Mouse (Mus musculus): ENCODE results near the gene Omp.
"Not testable (repeated sequence)": the region's sequence is repeated elsewhere in the genome, so short reads cannot be mapped to it uniquely, and the experiment has no call there.

Omp gene

DNA sequence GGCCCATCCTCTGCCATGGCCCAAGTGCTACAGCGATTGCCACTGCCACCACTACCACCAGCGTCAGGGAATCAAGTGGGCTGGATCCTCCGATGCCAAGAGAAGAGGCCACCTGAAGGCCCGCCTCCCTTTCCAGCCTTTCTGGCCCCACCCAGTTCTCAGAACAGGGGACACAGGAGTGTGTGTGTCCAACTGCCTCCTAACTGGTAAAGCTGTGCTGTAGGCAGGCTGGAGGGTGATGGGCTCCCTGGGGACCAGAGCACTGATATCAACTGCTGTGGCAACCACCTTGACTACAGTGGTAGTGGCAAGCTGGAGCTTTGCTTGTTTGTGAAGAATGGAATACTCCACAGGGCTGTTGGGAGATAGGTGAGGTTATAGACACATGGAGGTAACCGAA, at the start of gene Omp:
Gene Omp, minus strand, starts transcription at position 101 of the 400 bp plus-strand sequence.
- no peak for DNase-seq (ENCODE audit: low spot score)

DNA sequence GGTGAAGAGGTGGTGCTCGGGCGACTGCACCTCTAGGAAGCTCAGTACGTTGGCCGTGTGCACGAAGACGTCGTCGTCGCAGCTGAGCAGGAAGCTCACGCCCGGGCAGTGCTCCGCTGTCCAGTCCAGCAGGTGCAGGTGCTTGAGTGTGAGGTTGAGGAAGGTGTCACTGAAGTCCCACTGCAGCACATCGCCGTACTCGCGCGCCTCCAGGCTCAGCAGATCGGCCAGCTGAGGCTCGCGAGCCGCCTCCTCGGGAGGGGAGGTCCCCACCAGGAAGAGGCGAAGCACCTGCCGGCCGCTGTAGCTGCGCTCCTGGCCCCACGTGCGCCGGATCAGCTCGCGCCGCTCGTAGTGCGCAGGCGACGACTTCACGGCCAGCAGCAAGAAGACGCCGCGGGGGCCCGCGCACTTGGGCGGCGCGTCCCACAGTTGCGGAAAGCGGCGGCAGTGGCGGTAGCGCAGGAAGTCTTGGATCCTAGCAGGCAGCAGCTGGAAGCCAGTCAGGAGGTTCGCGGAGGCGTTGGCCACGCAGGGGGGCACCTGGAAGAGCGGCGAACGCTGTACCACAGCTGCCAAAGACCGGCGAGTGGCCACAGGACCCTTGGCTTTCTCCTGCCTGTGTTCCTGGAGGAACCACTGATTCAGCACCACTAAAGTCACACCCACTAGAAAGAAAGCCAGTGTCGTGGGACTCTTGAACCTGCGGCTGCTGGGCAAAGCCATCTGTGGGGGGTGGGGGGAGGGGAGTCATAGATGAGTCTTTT, 48.9 kb upstream of the Omp start:
- no peak for DNase-seq (ENCODE audit: low spot score)

DNA sequence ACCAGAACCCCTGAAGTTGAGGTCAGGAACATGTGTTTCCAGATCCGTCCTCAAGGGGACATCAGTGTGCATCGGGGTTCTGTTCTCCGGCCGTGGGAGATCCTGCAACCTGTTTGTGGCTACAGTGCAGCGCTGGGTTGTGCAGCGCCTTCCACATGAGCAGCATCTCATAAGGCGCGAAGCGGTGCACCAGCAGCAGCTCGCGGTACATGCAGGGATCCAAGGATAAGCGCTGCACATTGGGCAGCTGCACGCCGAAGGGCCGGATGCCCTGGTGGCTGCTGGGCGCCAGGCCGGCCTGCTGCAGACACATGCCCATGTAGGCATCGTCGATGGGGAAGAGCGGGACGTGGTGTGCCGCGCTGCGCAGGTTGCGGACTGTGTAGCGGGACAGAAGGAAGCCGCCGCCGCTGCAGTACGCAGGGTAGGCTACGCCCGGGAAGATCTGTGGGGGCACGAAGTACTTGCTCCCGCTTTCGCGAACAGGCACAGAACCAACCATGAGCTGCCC, 48.3 kb upstream of the Omp start:
- DNase-seq (ENCODE audit: low spot score) = no peak

DNA sequence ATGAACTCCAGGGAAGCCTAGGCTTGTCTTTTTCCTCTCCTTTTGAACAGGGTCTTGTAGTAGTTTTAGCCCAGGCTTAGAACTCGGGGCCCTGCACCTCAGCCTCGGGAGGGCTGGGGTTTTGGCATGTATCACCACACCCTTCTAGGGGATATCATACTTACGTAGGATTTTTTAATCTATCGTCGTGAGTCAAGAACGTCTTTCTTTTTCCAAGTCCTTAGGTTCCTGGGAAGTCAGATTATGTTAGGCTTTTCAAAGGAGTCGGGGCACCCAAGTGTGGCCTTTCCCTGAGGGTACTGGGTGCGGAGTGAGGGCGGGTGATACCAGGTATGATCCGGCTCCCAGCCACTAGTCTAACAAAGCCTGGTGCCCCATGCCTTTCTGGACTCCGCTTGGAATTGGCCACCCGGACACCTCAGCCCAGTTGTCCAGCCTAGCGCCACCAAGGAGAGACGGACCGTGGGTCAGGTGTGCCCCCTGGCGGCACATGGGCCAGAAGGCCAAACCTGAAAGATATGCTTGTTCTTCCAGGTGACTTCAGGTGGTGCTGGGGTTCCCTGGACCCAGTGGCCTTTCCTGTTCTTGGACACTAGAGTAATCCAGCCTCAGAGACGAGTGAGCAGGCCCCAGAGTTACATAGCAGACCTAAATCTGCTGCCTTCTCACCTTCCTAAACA, 46.4 kb upstream of the Omp start:
- no peak for DNase-seq (ENCODE audit: low spot score)

DNA sequence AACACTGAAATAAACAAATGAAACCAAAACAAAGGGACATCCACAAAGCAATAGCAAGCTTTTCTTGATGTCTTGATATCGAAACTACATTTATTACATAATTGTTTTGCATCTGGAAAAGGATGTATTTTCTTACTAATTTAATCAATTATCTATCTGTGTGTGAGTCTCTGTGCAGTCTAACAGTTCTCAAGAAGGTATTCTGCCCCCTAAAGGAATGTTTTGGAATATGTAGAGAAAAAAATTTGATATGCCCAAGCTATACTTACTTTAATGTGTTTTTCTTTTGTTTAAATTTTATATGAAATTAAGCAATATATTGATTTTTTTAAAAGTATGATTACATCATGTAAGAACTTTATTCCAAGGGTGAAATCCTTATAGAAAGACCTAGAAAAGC, 45.3 kb upstream of the Omp start:
- DNase-seq (ENCODE audit: low spot score) = no peak

DNA sequence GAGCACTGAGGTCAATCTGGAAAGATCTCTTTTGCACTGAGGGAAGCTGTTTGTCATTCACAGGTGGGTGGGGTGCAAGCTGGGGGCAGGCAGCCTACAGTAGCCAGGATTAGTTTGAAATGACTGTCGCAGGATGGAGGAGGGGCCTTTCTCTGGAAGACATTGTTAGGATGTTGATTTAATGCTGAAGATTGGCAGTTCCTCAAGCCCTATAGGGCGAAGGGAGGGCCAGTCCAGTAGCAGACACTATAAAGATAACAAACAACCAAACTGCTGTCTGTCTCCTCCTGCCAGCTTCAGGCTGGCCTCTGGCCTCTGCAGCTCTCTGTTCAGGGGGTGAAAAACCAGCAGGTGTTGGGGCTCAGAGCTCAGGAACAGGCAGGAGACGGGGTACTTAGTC, 44.4 kb upstream of the Omp start:
- no peak for DNase-seq (ENCODE audit: low spot score)

DNA sequence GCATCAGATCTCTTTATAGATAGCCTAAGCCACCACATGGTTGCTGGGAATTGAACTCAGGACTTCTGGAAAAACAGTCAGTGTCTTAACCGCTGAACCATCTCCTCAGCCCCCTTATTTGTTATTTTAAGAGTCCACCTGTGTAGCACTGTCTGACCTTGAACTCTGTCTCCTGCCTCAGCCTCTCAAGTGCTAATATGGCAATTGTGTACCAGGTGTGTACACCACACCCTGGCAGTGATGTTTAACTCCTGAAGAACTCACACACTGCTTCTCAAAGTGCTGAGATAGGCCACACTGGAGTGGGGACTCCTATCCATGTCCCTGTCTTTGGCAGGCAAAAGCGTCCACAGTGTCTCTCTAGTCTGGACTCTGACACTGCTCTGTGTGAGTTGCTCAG, 43.4 kb upstream of the Omp start:
- no peak for DNase-seq (ENCODE audit: low spot score)

DNA sequence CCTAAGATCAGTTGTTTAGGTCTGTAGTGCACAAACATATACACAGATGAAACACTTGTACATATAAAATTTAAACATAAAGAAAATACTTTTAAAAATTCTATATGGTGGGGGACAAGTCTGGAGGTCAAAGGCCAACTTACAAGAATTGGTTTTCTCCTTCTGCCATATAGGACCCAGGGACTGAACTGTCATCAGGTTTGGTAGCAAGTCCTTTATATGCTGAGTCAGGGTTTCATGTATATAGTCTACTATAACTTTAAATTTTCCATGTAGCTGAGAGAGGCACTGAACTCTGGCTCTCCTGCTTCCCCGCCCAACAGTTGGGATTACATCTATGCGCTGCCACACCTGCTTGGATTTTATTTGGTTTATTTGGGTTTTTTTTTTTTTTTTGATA, 42.9 kb upstream of the Omp start:
- no peak for DNase-seq (ENCODE audit: low spot score)

DNA sequence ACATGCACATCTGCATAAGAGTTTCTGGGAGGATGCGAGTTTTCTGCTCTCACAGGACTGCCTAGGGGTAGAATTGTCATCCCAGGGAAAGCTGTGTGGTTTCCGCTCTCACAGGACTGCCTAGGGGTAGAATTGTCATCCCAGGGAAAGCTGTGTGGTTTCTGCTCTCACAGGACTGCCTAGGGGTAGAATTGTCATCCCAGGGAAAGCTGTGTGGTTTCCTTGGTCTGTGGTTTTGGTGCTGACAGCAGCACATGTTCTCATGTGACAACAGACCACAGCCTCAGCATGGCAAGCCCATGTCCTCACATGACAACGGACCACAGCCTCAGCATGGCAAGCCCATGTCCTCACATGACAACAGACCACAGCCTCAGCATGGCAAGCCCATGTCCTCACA, 42.0 kb upstream of the Omp start:
- not testable (repeated sequence) for DNase-seq (ENCODE audit: low spot score)

DNA sequence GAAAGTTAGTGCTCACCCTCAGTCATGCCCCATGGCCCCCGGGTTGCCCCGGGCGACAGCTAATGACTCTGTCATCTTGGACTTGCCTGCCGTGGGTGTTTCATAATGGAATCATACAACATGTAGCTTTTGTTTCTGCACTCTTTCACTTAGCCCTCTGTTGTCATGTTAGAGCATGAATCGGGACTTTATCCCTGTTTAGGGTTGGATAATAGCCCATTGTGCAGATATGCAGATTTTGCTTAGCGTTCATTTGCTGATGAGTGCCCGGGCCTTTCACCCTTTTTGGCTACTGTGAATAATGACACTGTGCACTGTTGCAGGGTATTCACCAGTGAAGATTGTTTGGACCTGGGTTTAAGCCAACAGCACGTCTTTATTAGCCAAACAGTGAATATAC, 41.3 kb upstream of the Omp start:
- no peak for DNase-seq (ENCODE audit: low spot score)

DNA sequence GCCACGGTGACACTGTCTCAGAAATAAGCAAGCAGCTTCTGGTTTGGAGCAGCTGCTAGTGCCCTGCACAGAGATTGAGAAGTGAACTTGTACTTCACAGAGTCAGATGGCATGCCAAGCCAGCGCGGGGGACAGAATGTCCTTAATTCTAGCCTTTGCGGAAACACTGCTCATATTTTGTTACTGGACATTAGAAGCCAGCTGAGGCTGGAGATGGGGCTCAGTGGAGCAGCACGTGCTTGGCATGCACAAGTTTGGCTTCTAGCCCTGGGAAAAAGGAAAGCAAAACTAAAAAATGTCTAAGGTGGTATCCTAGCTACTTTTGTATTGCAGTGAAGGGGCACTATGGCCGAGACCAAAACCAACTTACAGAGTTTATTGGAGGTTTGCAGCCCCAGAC, 40.0 kb upstream of the Omp start:
- DNase-seq (ENCODE audit: low spot score) = no peak

DNA sequence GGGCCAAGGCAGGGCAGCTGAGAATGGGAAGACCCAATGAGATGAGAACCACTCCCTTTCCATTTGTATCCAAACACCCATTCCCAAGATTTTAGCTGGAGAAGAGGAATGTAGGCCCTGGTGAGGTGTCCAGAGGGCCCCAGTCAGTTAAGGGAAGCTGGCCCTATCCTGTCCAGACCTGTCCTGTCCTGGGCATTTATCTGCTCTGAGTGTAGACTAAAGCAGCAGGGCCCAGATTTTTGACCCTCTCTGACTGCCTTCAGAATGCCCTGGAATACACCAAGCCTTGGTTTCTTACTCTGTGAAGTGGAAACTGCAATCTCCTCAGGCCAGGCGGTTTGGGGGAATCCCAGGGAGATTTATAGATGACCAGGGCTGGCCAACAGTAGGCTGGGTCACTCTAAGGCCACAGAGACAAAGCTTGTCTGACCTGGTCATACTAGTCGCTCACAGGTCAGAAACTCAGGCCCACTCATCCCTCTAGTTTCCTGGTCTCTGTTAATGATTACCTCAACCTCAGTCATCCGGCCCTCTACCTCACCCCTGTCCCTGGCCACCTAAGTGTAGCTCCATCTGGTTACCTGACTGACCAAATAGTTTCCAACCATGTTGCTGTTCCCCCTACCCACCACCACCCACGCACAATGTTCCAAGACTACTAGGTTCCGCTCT, 33.4 kb upstream of the Omp start:
- no peak for DNase-seq (ENCODE audit: low spot score)

DNA sequence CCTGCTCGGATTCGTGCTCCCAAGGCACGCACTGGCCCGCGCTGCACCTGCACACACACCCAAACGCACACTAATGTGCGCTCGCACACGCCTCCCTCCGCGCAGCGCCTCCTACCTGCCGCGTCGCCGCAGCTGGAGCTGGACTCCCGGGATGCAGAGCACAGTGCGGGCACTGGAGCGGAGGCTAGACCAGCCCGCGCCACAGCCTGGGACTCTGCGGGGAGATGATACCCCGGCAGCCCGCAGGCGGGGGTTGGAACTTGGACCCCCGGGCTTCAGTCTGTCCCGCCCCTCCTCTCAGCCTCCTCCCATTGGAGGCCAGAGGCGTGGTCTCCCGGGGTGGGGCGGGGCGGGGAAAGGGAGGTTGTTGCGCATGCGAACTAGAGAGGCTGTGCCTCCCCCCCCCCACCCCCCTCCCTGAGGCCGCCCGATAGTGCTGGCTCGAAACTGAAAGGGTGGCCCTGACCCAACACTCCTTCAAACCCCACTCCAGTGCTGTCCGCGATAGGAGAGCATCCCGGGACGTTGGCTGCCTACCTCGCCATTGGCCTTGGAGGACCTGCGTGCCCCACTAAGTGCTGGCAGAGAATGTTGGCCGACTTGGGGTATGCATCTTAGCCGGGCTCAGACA, 32.7 kb upstream of the Omp start, which contains the start of gene Capn5:
Gene Capn5, minus strand, starts transcription at position 346 of the 631 bp plus-strand sequence.
- DNase-seq (ENCODE audit: low spot score) = no peak

DNA sequence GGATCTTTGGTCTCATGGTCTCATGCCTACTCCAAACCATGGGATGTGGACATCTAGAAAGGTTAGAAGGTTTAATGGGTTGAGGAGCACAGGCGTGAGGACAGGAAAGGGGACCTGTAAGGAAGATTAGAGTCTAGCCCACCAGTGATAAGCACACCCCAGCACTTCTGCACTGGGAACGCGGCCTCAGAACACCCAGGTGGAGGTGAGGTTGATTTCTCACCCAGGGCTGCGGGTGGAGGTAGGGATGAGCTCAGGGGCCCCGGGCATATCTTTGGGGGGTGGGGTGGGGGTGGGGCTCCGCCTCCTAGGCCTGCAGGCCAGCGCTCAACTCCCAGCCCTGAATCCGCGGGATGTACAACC, 32.2 kb upstream of the Omp start:
- DNase-seq (ENCODE audit: low spot score) = no peak

DNA sequence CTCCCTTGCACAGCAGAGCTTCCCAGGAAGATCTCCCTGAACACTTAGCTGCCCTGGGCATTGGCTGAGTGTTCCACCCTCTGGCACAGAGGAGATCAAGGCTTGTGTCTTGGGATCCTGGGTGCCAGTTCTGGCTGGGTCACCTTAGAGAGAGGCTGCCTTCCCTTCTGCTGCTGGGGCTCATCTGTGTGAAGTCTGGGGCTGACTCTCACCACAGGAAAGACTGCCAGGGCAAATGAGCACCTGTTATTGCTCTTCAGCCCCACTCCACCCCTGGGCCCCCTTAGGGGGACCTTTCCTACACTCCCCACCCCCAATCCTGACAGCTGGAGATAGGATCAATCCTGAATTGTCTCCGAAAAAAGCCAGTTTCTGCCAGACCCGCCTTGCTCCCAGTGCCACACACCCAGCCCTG, 31.8 kb upstream of the Omp start:
- no peak for DNase-seq (ENCODE audit: low spot score)

DNA sequence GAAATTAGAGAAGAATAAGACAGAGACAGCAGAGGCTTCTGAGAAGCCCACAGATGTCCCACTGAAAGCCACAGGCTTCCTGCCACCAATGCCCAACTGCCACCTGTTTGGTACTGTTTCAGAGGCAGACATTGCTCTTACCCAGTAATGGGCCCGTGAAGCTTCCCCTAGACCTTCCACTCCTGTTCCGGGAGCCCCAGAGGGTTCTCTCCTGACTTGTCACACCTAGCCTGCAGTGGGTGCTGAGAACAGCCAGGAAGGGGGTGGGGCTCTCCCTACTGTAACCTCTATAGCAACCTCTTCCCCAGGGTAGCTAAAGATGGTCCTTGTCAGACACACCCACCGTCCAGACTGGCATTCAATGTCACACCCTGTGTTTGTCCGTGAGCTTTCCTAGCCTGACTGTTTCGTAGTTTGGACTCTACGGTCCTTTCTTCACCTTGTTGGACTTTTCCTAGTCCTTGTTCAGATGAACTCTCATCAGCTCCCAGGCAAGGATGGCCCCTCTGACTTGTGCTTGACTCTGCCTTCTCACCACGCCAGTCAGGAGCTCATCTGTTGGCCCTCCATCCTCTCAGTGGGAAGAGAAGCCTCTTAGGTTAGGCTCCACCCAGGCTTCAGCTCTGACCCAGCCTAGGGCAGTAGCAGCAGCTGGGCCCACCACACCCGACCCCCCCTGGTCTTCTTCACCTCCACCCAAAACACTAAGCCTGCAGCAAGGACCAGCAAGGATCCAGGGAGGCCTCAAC, 31.2 kb upstream of the Omp start:
- no peak for DNase-seq (ENCODE audit: low spot score)

DNA sequence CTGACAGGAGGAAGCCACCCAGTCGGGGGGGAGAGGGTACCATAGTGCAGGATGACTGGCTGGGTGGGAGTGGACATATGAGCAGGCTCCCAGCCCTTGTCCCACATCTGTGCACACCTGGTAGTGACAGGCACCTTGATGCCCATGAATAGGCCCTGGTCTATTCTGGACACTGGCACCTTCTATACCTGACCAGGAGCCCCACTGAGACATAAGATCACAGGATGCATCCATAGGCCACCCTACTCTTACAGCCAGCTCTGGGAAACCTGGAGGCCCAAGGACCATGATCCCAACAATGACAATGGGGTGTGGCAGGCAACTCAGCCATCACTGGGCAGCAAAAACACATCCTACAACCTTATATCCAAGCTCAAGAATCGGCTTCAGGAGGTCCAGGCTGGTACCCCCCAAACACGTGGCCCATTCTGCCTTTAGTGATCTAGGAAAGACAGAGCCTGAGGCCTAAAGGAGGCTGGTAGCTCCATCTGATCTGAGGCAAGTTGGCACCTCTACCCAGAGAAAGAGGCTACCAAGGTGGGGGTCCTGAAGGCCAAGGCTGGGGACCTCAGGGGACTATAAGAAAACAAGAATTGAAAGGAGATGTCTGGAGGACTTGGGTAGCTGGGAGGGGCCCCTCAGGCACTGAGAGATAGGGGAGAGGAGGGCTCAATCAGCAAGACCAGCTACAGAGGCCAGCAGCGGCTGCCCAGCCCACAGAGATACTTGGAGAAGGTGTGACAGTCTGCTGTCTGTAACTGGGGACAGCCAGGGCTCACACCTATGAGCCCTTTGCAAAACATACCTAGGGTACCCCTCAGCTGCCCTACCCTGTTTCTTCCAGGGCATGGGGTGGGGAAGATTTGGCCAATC, 29.8 kb upstream of the Omp start:
- DNase-seq (ENCODE audit: low spot score) = no peak

DNA sequence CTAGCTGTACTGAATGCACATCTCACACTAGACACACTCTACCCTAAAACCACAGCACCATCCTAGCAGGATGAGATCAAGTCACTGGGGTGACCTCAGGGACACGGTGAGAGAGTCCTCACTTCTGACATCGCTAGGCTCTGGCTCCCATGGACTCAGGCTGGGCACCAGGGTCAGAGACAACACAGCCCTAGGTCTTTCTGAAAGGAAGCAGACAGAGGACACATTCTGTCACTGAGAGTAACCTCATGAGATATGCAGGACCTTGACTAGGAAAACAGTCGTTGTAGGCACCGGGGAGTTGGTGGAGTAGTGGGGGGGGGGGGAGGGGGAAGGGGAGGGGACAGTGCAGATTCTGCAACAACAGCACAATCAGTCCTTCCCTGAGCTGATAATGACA, 28.1 kb upstream of the Omp start:
- DNase-seq (ENCODE audit: low spot score) = no peak

DNA sequence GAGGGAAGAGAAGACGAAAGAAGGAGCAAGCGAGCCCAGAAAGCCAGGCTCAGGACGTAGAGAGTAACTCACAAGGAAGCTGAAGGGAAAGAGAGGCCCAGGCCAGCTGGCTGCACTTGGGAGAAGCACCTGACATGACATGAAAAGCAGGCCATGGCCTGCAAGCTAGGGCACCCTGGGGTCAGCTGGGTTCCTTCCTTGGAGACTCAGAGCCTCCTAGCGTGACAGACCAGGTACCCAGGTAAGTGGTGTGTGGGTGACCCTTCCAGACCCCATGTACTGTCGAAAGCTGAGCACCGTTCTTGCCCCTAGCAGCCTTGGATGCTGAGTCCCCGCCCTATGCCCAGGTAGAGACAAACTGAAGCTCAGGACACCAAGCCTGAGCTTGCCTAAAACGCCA, 27.4 kb upstream of the Omp start:
- DNase-seq (ENCODE audit: low spot score) = no peak

DNA sequence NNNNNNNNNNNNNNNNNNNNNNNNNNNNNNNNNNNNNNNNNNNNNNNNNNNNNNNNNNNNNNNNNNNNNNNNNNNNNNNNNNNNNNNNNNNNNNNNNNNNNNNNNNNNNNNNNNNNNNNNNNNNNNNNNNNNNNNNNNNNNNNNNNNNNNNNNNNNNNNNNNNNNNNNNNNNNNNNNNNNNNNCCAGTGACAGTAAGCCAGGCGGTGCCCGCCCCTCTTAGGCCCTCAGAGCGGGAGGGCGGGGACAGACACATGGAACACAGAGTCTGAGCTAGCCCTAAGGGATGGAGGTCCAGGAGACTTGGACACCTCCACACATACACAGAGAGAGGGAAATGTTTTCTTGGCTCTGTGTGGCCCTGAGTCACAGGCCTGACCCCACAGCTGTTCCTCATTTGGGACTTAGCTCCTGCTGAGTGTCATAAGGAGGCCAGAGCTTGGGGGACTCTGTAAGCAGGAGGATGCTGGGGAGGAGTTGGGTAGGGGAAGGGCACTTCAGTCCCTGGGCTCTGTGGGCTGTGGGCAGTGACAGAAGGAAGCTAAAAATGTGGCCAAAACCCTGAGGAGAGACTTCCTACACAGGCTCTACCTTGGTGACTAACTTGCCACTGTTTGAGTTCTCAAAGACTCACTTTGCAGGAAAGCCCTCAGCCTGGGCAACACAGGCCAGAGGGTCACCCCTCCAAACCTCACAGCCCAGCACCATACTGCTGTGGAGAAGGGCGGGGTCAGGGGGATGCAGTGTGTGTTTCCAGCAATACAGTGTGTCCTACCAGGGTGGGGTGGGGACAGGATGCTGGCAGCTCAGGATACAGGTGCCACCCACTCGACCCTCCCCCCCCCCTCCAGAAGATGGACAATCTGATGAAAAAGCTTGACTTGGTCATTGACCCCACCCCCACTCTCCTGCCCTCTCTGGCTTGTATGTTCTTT, 26.1 kb upstream of the Omp start:
- DNase-seq (ENCODE audit: low spot score) = no peak
